Mouse (Mus musculus): ENCODE measurements at regions not wholly inside any gene's neighbourhood (a gene's known extent, or its start where the extent isn't known, plus 50 kb on each side); places are given as distances from the start of the nearest gene placed in this dataset.
A peak's percentile ranks its signal among the peaks of the same experiment; 100 is the strongest.
"Not testable (repeated sequence)": the region's sequence is repeated elsewhere in the genome, so short reads cannot be mapped to it uniquely, and the experiment has no call there.

GRCm38 (mm10) chr2:166450964-166451363 lies 262.7 kb downstream of the Prex1 start:
- H3K36me3 ChIP-seq (replicated peaks; ENCODE audit: insufficient read depth, low read length), result no peaks in the 10 kb centered on the region
- 70% methylated on average over 7 of the region's 7 CpGs for WGBS (ENCODE audit: insufficient replicate concordance)
- DNase-seq, result no peak
- H3K27me3 ChIP-seq (ENCODE audit: insufficient read depth, low read length), result no peaks in the 10 kb centered on the region
- H3K9ac ChIP-seq (replicated peaks), result no peak overlapping the region
- no peaks in the 10 kb centered on the region for H3K9me3 ChIP-seq (ENCODE audit: low read length)
- H3K4me1 ChIP-seq (ENCODE audit: insufficient read depth), result peaks cover 15% of the 10 kb centered on the region
- no peak overlapping the region for H3K4me2 ChIP-seq (ENCODE audit: low read depth, low read length)
- TF ChIP-seq CTCF (IDR thresholded peaks at IDR 0.05; ENCODE audit: low read depth) (no peak), EP300 (IDR thresholded peaks at IDR 0.05; ENCODE audit: low read depth) (no peak)
- H3K27ac ChIP-seq (ENCODE audit: low read depth), result no peak overlapping the region
- H3K4me3 ChIP-seq (ENCODE audit: low read depth, low read length), result no peak overlapping the region
- ATAC-seq, result no peak

GRCm38 (mm10) chr2:166450380-166450779 lies 263.3 kb downstream of the Prex1 start:
- no peak for TF ChIP-seq CTCF (IDR thresholded peaks at IDR 0.05; ENCODE audit: low read depth)
- no peak for TF ChIP-seq EP300 (IDR thresholded peaks at IDR 0.05; ENCODE audit: low read depth)
- Histone ChIP-seq H3K4me3 (ENCODE audit: low read depth, low read length) (no peak overlapping the region), H3K4me2 (ENCODE audit: low read depth, low read length) (no peak overlapping the region), H3K27ac (ENCODE audit: low read depth) (no peak overlapping the region), H3K4me1 (ENCODE audit: insufficient read depth) (peaks cover 17% of the 10 kb centered on the region), H3K27me3 (ENCODE audit: insufficient read depth, low read length) (no peaks in the 10 kb centered on the region), H3K9ac (replicated peaks) (no peak overlapping the region), H3K9me3 (ENCODE audit: low read length) (no peaks in the 10 kb centered on the region), H3K36me3 (replicated peaks; ENCODE audit: insufficient read depth, low read length) (no peaks in the 10 kb centered on the region)
- 74% methylated on average over 10 of the region's 10 CpGs for WGBS (ENCODE audit: insufficient replicate concordance)
- DNase-seq (no peak), ATAC-seq (no peak)

GRCm38 (mm10) chr2:166448724-166449123 lies 264.9 kb downstream of the Prex1 start:
- 27% methylated on average over 13 of the region's 13 CpGs for WGBS (ENCODE audit: insufficient replicate concordance)
- TF ChIP-seq EP300 (IDR thresholded peaks at IDR 0.05; ENCODE audit: low read depth) (no peak), CTCF (IDR thresholded peaks at IDR 0.05; ENCODE audit: low read depth) (no peak)
- DNase-seq, result no peak
- no peak overlapping the region for H3K27ac ChIP-seq (ENCODE audit: low read depth)
- no peak overlapping the region for H3K4me3 ChIP-seq (ENCODE audit: low read depth, low read length)
- no peak for ATAC-seq
- H3K4me1 ChIP-seq (ENCODE audit: insufficient read depth), result peaks cover 19% of the 10 kb centered on the region
- no peak overlapping the region for H3K9ac ChIP-seq (replicated peaks)
- H3K27me3 ChIP-seq (ENCODE audit: insufficient read depth, low read length), result no peaks in the 10 kb centered on the region
- H3K4me2 ChIP-seq (ENCODE audit: low read depth, low read length), result peak overlapping the region; percentile 27
- no peaks in the 10 kb centered on the region for H3K36me3 ChIP-seq (replicated peaks; ENCODE audit: insufficient read depth, low read length)
- H3K9me3 ChIP-seq (ENCODE audit: low read length), result no peaks in the 10 kb centered on the region

- no peaks in the 10 kb centered on the region for H3K36me3 ChIP-seq (replicated peaks; ENCODE audit: insufficient read depth, low read length)
- H3K9ac ChIP-seq (replicated peaks), result no peak overlapping the region
- no peak overlapping the region; the same call in 1 of the 2 replicates for H3K4me2 ChIP-seq (ENCODE audit: low read depth, low read length)
- H3K4me3 ChIP-seq (ENCODE audit: low read depth, low read length), result no peak overlapping the region
- TF ChIP-seq EP300 (IDR thresholded peaks at IDR 0.05; ENCODE audit: low read depth), result no peak
- DNase-seq (no peak), ATAC-seq (no peak)
- no peaks in the 10 kb centered on the region for H3K27me3 ChIP-seq (ENCODE audit: insufficient read depth, low read length)
- H3K4me1 ChIP-seq (ENCODE audit: insufficient read depth), result peaks cover 19% of the 10 kb centered on the region
- H3K27ac ChIP-seq (ENCODE audit: low read depth), result no peak overlapping the region
- WGBS (ENCODE audit: insufficient replicate concordance), result 51% methylated on average over 11 of the region's 11 CpGs
- H3K9me3 ChIP-seq (ENCODE audit: low read length), result no peaks in the 10 kb centered on the region
These were observed 265.5 kb downstream of the Prex1 start for GRCm38 (mm10) chr2:166448161-166448560.

- Histone ChIP-seq H3K27ac (ENCODE audit: low read depth) (peak overlapping the region; percentile 63), H3K4me3 (ENCODE audit: low read depth, low read length) (no peak overlapping the region), H3K9me3 (ENCODE audit: low read length) (no peaks in the 10 kb centered on the region), H3K4me2 (ENCODE audit: low read depth, low read length) (peak overlapping the region; percentile 13; the same call in 1 of the 2 replicates), H3K9ac (replicated peaks) (no peak overlapping the region), H3K36me3 (replicated peaks; ENCODE audit: insufficient read depth, low read length) (no peaks in the 10 kb centered on the region), H3K4me1 (ENCODE audit: insufficient read depth) (peaks cover 19% of the 10 kb centered on the region), H3K27me3 (ENCODE audit: insufficient read depth, low read length) (no peaks in the 10 kb centered on the region)
- WGBS (ENCODE audit: insufficient replicate concordance), result 39% methylated on average over 3 of the region's 3 CpGs
- DNase-seq, result no peak
- ATAC-seq, result peak; percentile 77
- TF ChIP-seq CTCF (IDR thresholded peaks at IDR 0.05; ENCODE audit: low read depth) (no peak), EP300 (IDR thresholded peaks at IDR 0.05; ENCODE audit: low read depth) (peak; percentile 26; the same call in 1 of the 2 replicates)
These were observed 267.1 kb downstream of the Prex1 start for GRCm38 (mm10) chr2:166446536-166446935.

- not testable (repeated sequence) for H3K9me3 ChIP-seq (ENCODE audit: low read length); H3K36me3 ChIP-seq (replicated peaks; ENCODE audit: insufficient read depth, low read length); H3K27me3 ChIP-seq (ENCODE audit: insufficient read depth, low read length); H3K4me3 ChIP-seq (ENCODE audit: low read depth, low read length); H3K9ac ChIP-seq (replicated peaks); DNase-seq
- ATAC-seq, result peak; percentile 22; the same call in 1 of the 2 replicates
- peak overlapping the region; percentile 63 for H3K27ac ChIP-seq (ENCODE audit: low read depth)
- 27% methylated on average over 7 of the region's 7 CpGs for WGBS (ENCODE audit: insufficient replicate concordance)
- H3K4me1 ChIP-seq (ENCODE audit: insufficient read depth), result peaks cover 19% of the 10 kb centered on the region
- H3K4me2 ChIP-seq (ENCODE audit: low read depth, low read length), result peak overlapping the region; percentile 13; the same call in 1 of the 2 replicates
These were observed 267.8 kb downstream of the Prex1 start for GRCm38 (mm10) chr2:166445824-166446223.

- no peak overlapping the region for H3K4me3 ChIP-seq (ENCODE audit: low read depth, low read length)
- no peaks in the 10 kb centered on the region for H3K9me3 ChIP-seq (ENCODE audit: low read length)
- H3K27ac ChIP-seq (ENCODE audit: low read depth), result no peak overlapping the region
- no peak overlapping the region for H3K9ac ChIP-seq (replicated peaks)
- H3K36me3 ChIP-seq (replicated peaks; ENCODE audit: insufficient read depth, low read length), result no peaks in the 10 kb centered on the region
- no peaks in the 10 kb centered on the region for H3K27me3 ChIP-seq (ENCODE audit: insufficient read depth, low read length)
- ATAC-seq, result no peak
- 67% methylated on average over 15 of the region's 15 CpGs for WGBS (ENCODE audit: insufficient replicate concordance)
- no peak for TF ChIP-seq EP300 (IDR thresholded peaks at IDR 0.05; ENCODE audit: low read depth)
- peaks cover 11% of the 10 kb centered on the region for H3K4me1 ChIP-seq (ENCODE audit: insufficient read depth)
- DNase-seq, result no peak
- no peak overlapping the region for H3K4me2 ChIP-seq (ENCODE audit: low read depth, low read length)
These were observed 270.6 kb downstream of the Prex1 start for GRCm38 (mm10) chr2:166442997-166443396.

Measured in liver, postnatal 0 days (tissue).